Mouse (Mus musculus) heart, embryonic 10.5 days (tissue): Measurements from ENCODE around the gene Nubp1. TPM values are rescaled to one million over a fixed set of nuclear protein-coding genes. Genes with fewer than 3 reads are reported as not detected.

Experiments
- DNase-seq: peaks from one replicate; pipeline ENCODE4 v3.0.0-alpha.2; 2017; ENCODE audit warnings: low spot score
- H3K27ac ChIP-seq: fragments of 300-500 bp; sonication (generic); 2 replicates; pipeline ENCODE4 v1.5.1; 2016; ENCODE audit warnings: mild to moderate bottlenecking
- H3K27me3 ChIP-seq: fragments of 300-500 bp; sonication (generic); 2 replicates; pipeline ENCODE4 v1.6.1; 2016; ENCODE audit warnings: mild to moderate bottlenecking; ENCODE audit not compliant: poor library complexity, insufficient read depth, severe bottlenecking
- H3K36me3 ChIP-seq: fragments of 300-500 bp; sonication (generic); 2 replicates; pipeline ENCODE4 v1.6.1; 2016; ENCODE audit warnings: mild to moderate bottlenecking, moderate library complexity
- H3K4me1 ChIP-seq: fragments of 300-500 bp; sonication (generic); 2 replicates; pipeline ENCODE4 v1.6.1; 2016; ENCODE audit warnings: mild to moderate bottlenecking
- H3K4me3 ChIP-seq: fragments of 300-500 bp; sonication (generic); 2 replicates; pipeline ENCODE4 v1.5.1; 2016; ENCODE audit warnings: mild to moderate bottlenecking, moderate library complexity
- H3K9me3 ChIP-seq: fragments of 300-500 bp; sonication (generic); 2 replicates; pipeline ENCODE4 v1.6.1; 2016; ENCODE audit warnings: mild to moderate bottlenecking, moderate library complexity
- WGBS: fragments of 180-500 bp; shearing (Covaris S2); methylation state at CpG from one replicate; pipeline ENCODE4 v1.1.7; 2016; 5-methylcytosine and 5-hydroxymethylcytosine counted together
- polyA plus RNA-seq: library from polyadenylated mRNA; unstranded; fragments of >200 nt; fragmentation: Nextera tagmentation; extraction: Ambion mirVana; gene quantifications from 2 replicates; pipeline ENCODE4 v1.2.1, GENCODE M21; 2016

Nubp1 gene
- polyA plus RNA-seq, 1 experiment from 2014 or later, result 70.9 TPM

- no peaks in the 10 kb centered on the region for H3K36me3 ChIP-seq
- no peak overlapping the region for H3K4me3 ChIP-seq
- H3K4me1 ChIP-seq, result peaks cover 5% of the 10 kb centered on the region
- DNase-seq, result no peak
- no peaks in the 10 kb centered on the region for H3K9me3 ChIP-seq
- H3K27ac ChIP-seq, result no peak overlapping the region
- WGBS, result 87% methylated on average over 12 of the region's 12 CpGs
- peaks cover 7% of the 10 kb centered on the region; the same call in 1 of the 2 replicates for H3K27me3 ChIP-seq
These were observed 26.5 kb upstream of the Nubp1 start for GRCm38 (mm10) chr16:10385261-10385660.

GRCm38 (mm10) chr16:10388634-10389365 is 22.9 kb upstream of the Nubp1 start:
- 87% methylated on average over 6 of the region's 6 CpGs for WGBS
- Histone ChIP-seq H3K4me3 (no peak overlapping the region), H3K27me3 (peaks cover 18% of the 10 kb centered on the region), H3K4me1 (peaks cover 5% of the 10 kb centered on the region), H3K27ac (no peak overlapping the region), H3K36me3 (no peaks in the 10 kb centered on the region), H3K9me3 (no peaks in the 10 kb centered on the region)
- no peak for DNase-seq

DNA sequence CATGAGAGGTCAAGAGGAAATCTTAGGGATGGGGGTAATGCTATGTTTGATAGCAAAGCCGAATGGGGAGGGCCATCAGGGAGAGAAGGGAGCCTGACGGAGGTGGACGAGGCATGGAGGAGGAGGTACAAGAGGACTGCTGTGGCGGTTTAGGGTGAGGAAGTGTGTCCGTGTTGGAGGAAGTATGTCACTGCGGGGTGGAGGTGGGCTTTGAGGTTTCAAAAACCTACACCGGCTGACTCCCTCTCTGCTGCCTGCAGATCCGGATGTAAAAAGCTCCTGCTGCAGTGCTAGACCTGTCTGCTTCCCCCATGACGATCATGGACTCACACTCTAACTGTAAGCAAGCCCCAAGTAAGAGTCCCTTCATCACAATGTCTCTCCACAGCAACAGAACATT is 19.2 kb upstream of the Nubp1 start:
- Histone ChIP-seq H3K27me3 (peaks cover 25% of the 10 kb centered on the region), H3K4me1 (peaks cover 5% of the 10 kb centered on the region), H3K27ac (no peak overlapping the region), H3K36me3 (no peaks in the 10 kb centered on the region), H3K4me3 (no peak overlapping the region), H3K9me3 (no peaks in the 10 kb centered on the region)
- no peak for DNase-seq
- WGBS, result 78% methylated on average over 9 of the region's 9 CpGs

- no peaks in the 10 kb centered on the region for H3K9me3 ChIP-seq
- H3K36me3 ChIP-seq, result no peaks in the 10 kb centered on the region
- 8% methylated on average over 37 of the region's 37 CpGs for WGBS
- no peak within 1 kb of the TSS for H3K27ac ChIP-seq
- H3K27me3 ChIP-seq, result peaks cover 25% of the 10 kb centered on the region
- H3K4me3 ChIP-seq, result peak within 1 kb of the TSS; percentile 47
- H3K4me1 ChIP-seq, result peaks cover 5% of the 10 kb centered on the region
- DNase-seq, result no peak
These were observed 16.8 kb upstream of the Nubp1 start, which contains the start of gene Tekt5 for GRCm38 (mm10) chr16:10394699-10395540. Gene Tekt5, minus strand, starts transcription at chr16:10395490.

DNA sequence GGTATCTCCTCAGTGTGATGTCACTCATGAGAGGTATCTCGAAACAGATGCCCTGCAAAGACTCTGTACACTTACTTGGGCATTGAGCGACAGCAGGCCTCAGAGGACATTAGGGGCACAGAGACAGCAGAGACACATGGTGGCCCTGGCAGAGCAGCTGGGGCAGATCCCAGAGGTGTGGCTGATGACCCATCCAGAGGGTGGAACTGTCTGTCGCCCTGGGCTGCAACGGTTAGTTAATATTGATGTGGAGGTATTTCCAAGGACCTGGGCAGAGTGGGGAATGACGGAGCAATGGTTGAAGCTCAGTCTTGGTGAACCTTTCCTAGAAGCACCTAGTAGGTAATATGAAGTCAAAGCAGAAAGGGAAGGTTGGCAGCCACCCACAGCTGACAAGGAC is 13.0 kb upstream of the Nubp1 start:
- Histone ChIP-seq H3K36me3 (no peaks in the 10 kb centered on the region), H3K4me3 (no peak overlapping the region), H3K9me3 (no peaks in the 10 kb centered on the region), H3K27ac (no peak overlapping the region), H3K27me3 (peaks cover 15% of the 10 kb centered on the region), H3K4me1 (peaks cover 5% of the 10 kb centered on the region)
- DNase-seq, result no peak
- WGBS, result 75% methylated on average over 5 of the region's 5 CpGs

DNA sequence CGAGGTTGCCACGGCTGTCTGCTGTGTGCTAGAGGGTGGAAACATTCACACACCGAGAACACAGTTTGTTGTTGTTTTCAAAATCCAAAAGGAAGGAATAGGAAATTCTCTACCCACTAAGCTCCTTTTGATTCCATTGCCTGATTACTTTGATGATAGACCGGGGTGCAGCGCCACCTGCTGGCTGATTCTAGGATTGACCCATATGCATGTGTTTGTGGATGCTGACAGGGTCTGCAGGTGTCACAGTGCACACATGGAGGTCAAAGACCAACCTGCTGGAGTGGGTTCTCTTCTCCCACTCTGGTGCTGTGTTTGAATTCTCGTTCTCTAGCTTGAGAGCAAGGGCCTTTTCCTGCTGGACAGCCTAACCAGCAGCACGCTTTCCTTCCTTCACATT is 12.6 kb upstream of the Nubp1 start:
- 31% methylated on average over 7 of the region's 7 CpGs for WGBS
- Histone ChIP-seq H3K36me3 (no peaks in the 10 kb centered on the region), H3K9me3 (no peaks in the 10 kb centered on the region), H3K27me3 (peaks cover 11% of the 10 kb centered on the region), H3K4me3 (no peak overlapping the region), H3K27ac (no peak overlapping the region), H3K4me1 (peaks cover 5% of the 10 kb centered on the region)
- peak; percentile 84 for DNase-seq

DNA sequence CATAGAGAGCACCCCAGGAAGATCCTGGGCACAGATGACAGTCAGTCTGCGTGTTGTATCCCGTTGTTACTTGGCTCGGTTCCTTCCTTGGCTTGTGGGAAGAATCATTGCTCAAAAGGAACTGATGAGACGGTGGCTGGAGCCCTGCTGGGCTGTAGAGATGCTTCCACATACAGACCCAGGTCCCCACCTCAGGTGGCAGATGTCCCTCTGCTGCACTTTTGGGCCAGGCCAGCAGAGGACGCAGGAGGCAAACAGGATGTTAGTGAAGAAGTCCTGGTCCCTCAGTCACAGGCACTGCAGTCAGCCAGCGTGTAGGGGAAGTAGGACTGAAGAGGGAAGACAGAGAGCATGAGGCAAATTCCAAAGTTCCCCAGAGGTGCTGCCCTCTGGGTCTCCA is 4.2 kb downstream of the Nubp1 start:
- H3K27me3 ChIP-seq, result no peaks in the 10 kb centered on the region
- H3K4me1 ChIP-seq, result peaks cover 10% of the 10 kb centered on the region
- 76% methylated on average over 6 of the region's 6 CpGs for WGBS
- peaks cover 74% of the 10 kb centered on the region for H3K36me3 ChIP-seq
- H3K4me3 ChIP-seq, result no peak overlapping the region
- DNase-seq, result no peak
- no peaks in the 10 kb centered on the region for H3K9me3 ChIP-seq
- H3K27ac ChIP-seq, result no peak overlapping the region

GRCm38 (mm10) chr16:10416866-10417265 is 5.1 kb downstream of the Nubp1 start:
- H3K9me3 ChIP-seq, result no peaks in the 10 kb centered on the region
- no peak for DNase-seq
- no peaks in the 10 kb centered on the region for H3K27me3 ChIP-seq
- peaks cover 6% of the 10 kb centered on the region for H3K4me1 ChIP-seq
- peaks cover 83% of the 10 kb centered on the region for H3K36me3 ChIP-seq
- no peak overlapping the region for H3K4me3 ChIP-seq
- H3K27ac ChIP-seq, result no peak overlapping the region
- WGBS, result 85% methylated on average over 4 of the region's 4 CpGs

DNA sequence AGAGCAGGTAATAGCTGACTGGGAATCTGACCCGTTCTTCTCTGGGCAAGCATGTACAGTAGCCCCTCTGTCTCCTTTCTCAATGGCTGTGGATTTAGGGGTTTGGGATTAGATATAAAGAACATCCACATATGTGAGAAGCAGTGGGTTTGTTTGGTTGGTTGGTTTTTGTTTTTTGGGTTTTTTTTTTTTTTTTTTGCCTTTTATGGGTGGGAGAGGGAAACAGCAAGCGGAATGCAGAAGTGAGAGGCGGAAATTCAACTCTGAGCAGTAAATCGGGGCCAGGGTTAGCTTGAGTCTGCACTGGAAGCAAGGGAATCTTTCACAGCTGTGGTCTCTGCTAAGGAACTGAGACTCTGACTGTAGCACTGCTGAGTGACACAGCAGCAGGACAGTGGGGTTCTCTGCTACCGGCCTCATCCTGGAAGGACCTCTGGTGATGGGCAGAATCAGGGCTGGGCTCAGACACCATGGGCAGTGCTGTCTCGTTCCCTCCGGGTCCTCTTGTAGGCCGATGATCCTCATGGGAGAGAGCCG is 6.0 kb downstream of the Nubp1 start:
- Histone ChIP-seq H3K4me1 (peaks cover 3% of the 10 kb centered on the region), H3K36me3 (peaks cover 92% of the 10 kb centered on the region), H3K27me3 (no peaks in the 10 kb centered on the region), H3K27ac (no peak overlapping the region), H3K9me3 (no peaks in the 10 kb centered on the region), H3K4me3 (no peak overlapping the region)
- DNase-seq, result no peak
- 94% methylated on average over 9 of the region's 9 CpGs for WGBS

DNA sequence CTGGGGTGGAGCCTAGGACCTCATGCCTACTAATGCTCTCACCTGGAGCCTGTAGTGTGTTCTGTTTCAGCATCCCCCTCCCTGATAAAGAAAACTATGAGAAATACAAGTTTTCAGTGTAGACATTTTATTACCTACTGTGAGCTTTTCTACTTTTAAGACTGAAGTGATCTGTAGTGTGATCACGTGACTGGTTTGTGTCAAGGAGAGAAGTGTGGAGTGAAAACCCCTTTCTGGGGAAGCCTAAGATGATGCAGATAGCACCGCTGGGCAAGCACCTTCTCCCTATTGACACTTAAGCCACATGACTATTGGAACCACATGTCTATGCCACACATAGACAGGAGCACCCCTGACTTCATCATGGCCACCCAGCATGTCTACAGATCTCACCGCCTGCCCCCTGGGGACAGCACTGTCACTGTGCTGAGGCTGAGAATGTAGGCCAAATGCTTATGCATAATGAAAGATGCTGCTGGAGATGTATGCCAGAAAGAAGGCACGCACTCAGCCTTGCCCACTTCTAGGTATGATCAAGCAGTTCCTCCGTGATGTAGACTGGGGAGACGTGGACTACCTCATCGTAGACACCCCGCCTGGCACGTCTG is 8.8 kb downstream of the Nubp1 start:
- peaks cover 97% of the 10 kb centered on the region for H3K36me3 ChIP-seq
- WGBS, result 92% methylated on average over 9 of the region's 9 CpGs

GRCm38 (mm10) chr16:10431911-10432310 is 20.2 kb downstream of the Nubp1 start:
- no peak overlapping the region for H3K27ac ChIP-seq
- peaks cover 5% of the 10 kb centered on the region; the same call in 1 of the 2 replicates for H3K4me1 ChIP-seq
- no peaks in the 10 kb centered on the region for H3K36me3 ChIP-seq
- no peaks in the 10 kb centered on the region for H3K9me3 ChIP-seq
- WGBS, result 66% methylated on average over 1 of the region's 1 CpGs
- no peak for DNase-seq
- H3K4me3 ChIP-seq, result no peak overlapping the region
- no peaks in the 10 kb centered on the region for H3K27me3 ChIP-seq

More for the DNA sequence above, 8.8 kb downstream of the Nubp1 start:
- Histone ChIP-seq H3K27me3 (no peaks in the 10 kb centered on the region), H3K27ac (no peak overlapping the region), H3K4me1 (no peaks in the 10 kb centered on the region), H3K4me3 (no peak overlapping the region), H3K9me3 (no peaks in the 10 kb centered on the region)
- no peak for DNase-seq

DNA sequence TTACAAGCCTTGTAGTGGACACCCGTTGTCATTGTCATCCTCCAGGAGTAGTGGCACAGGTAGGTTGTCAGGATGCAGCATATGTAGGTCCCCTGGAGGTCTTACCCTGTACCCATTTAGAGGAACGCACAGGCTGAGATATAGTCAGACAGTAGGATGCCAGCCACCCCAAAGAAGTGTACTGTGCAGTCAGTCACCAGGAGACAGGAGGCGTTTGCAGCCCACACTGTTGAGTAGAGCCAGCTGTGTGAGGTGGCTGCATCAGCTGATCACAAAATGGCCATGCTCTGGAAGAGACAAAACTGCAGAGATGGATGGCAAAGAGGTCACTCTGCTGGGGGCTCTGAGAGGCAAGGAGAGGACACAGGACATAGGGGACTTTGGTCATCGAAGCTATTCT is 20.6 kb downstream of the Nubp1 start:
- Histone ChIP-seq H3K27me3 (no peaks in the 10 kb centered on the region), H3K4me3 (no peak overlapping the region), H3K4me1 (peaks cover 5% of the 10 kb centered on the region; the same call in 1 of the 2 replicates), H3K27ac (no peak overlapping the region), H3K36me3 (no peaks in the 10 kb centered on the region), H3K9me3 (no peaks in the 10 kb centered on the region)
- no peak for DNase-seq
- 84% methylated on average over 4 of the region's 4 CpGs for WGBS
